9 mouse cellular contexts compared by ENCODE assay signal in the genomic region with DNA sequence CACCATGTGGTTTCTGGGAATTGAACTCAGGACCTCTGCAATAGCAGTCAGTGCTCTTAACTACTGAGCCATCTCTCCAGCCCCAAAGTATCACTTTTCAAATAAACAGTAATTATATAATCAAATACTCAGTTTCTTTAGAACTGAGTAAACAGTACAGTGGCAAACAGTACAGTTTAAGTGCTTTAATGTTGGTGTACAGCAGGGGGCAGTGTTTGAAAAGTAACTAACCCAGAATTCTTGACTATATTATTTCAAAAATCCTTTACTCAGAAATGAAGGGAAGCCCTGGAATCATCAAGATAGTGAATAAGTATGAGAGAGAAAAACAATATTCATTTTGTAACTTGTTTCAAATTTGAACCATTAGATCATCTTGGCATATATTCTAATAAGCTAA. TPM values are rescaled to one million over a fixed set of nuclear protein-coding genes. Genes with fewer than 3 reads are reported as not detected.
A peak's percentile ranks its signal among the peaks of the same experiment; 100 is the strongest.
DNase-seq lines count a peak whose midpoint lies in the region; ATAC-seq and TF ChIP-seq lines count a peak whose summit lies in the region.
"Had no signal": no experiment of that assay in that cellular context is flagged by ENCODE, and none has a peak within 500 bp of the region (broad histone marks: within the 10 kb centered on the region; RNA-seq: fewer than 3 reads in every experiment).

No protein-coding gene starts in this region.

- DNase-seq in hindbrain, postnatal 0 days (ENCODE audit: low spot score): peak; percentile 71
- peak; percentile 26 for DNase-seq in thymus, adult 2 months
- no peak for DNase-seq in thymus, adult 18-20 months
- peak; percentile 52 for DNase-seq in brain, adult 2 months (ENCODE audit: low read depth, low spot score)
- peak; percentile 5 to 10 for DNase-seq in kidney, postnatal 4 days
- peak; percentile 38 for DNase-seq in right cerebral cortex, postnatal 14 days
- no peak for DNase-seq in ovary, adult 18-20 months (ENCODE audit: low spot score)

- no peak for ATAC-seq in hindbrain, postnatal 0 days
- ATAC-seq in hindbrain, embryonic 12.5 days (ENCODE audit: low FRiP score): no peak

- H3K27me3 ChIP-seq in hindbrain, postnatal 0 days (ENCODE audit: insufficient read depth, low read length): no peaks in the 10 kb centered on the region
- no peaks in the 10 kb centered on the region for H3K27me3 ChIP-seq in hindbrain, embryonic 12.5 days
- H3K27me3 ChIP-seq in thymus, adult 2 months (ENCODE audit: control insufficient read depth, insufficient read depth, low read length): no peaks in the 10 kb centered on the region
- H3K27me3 ChIP-seq: heart, embryonic 15.5 days had no signal

- H3K9ac ChIP-seq in hindbrain, postnatal 0 days (replicated peaks; ENCODE audit: low read length): no peak overlapping the region
- no peak overlapping the region for H3K9ac ChIP-seq in hindbrain, embryonic 12.5 days
- H3K9ac ChIP-seq: heart, embryonic 15.5 days had no signal

- no peaks in the 10 kb centered on the region for H3K36me3 ChIP-seq in hindbrain, postnatal 0 days (ENCODE audit: insufficient read depth, low read length)
- H3K36me3 ChIP-seq in hindbrain, embryonic 12.5 days: no peaks in the 10 kb centered on the region
- no peaks in the 10 kb centered on the region for H3K36me3 ChIP-seq in thymus, adult 2 months (ENCODE audit: control insufficient read depth, insufficient read depth, low read length)
- H3K36me3 ChIP-seq: heart, embryonic 15.5 days had no signal

- H3K27ac ChIP-seq in hindbrain, postnatal 0 days: no peak overlapping the region
- H3K27ac ChIP-seq in hindbrain, embryonic 12.5 days: no peak overlapping the region
- H3K27ac ChIP-seq in thymus, adult 2 months (ENCODE audit: control insufficient read depth, insufficient read depth, low read length): no peak overlapping the region
- H3K27ac ChIP-seq: heart, embryonic 15.5 days had no signal

- TF ChIP-seq POLR2A in thymus, adult 2 months (IDR thresholded peaks at IDR 0.05; ENCODE audit: control insufficient read depth, extremely low read depth, insufficient read depth, low read length, poor library complexity): no peak

- no peak overlapping the region for H3K4me3 ChIP-seq in hindbrain, postnatal 0 days (ENCODE audit: low read length)
- H3K4me3 ChIP-seq in hindbrain, embryonic 12.5 days: no peak overlapping the region
- H3K4me3 ChIP-seq in thymus, adult 2 months (ENCODE audit: control insufficient read depth, insufficient read depth, low read length): no peak overlapping the region
- H3K4me3 ChIP-seq: heart, embryonic 15.5 days had no signal

- TF ChIP-seq CTCF in hindbrain, postnatal 0 days (IDR thresholded peaks at IDR 0.05; ENCODE audit: low read depth): peak; percentile 62
- no peak for TF ChIP-seq CTCF in thymus, adult 2 months (IDR thresholded peaks at IDR 0.05; ENCODE audit: borderline replicate concordance, control insufficient read depth, extremely low read depth, insufficient read depth, low read length, poor library complexity)

- no peaks in the 10 kb centered on the region for H3K9me3 ChIP-seq in hindbrain, postnatal 0 days (ENCODE audit: low read length)
- H3K9me3 ChIP-seq in hindbrain, embryonic 12.5 days (replicated peaks): no peaks in the 10 kb centered on the region
- H3K9me3 ChIP-seq: heart, embryonic 15.5 days had no signal

- H3K4me1 ChIP-seq in hindbrain, postnatal 0 days (ENCODE audit: insufficient read depth, low read length): no peaks in the 10 kb centered on the region
- H3K4me1 ChIP-seq in hindbrain, embryonic 12.5 days: no peaks in the 10 kb centered on the region
- no peaks in the 10 kb centered on the region for H3K4me1 ChIP-seq in thymus, adult 2 months (replicated peaks; ENCODE audit: control insufficient read depth, insufficient read depth, low read length)
- H3K4me1 ChIP-seq: heart, embryonic 15.5 days had no signal

- no peak overlapping the region for H3K4me2 ChIP-seq in hindbrain, postnatal 0 days (ENCODE audit: low read depth, low read length)
- no peak overlapping the region for H3K4me2 ChIP-seq in hindbrain, embryonic 12.5 days (replicated peaks)
- H3K4me2 ChIP-seq: heart, embryonic 15.5 days had no signal

RNA-seq across cellular contexts. Expression of gene Spdya, which starts 9.8 kb away (rescaled TPM):
- 0.47 and 0.75 TPM in 2 replicates for total RNA-seq in hindbrain, postnatal 0 days (2014; rRNA removed)
- 2.4 and 2.8 TPM in 2 replicates for polyA plus RNA-seq in hindbrain, postnatal 0 days (2015; fragmentation: Nextera tagmentation; extraction: Ambion mirVana)
- 0.99 TPM in 2 replicates for polyA plus RNA-seq in hindbrain, embryonic 12.5 days (2016; fragmentation: Nextera tagmentation; extraction: Ambion mirVana)
- polyA plus RNA-seq in thymus, adult 2 months (2012; rRNA removed): not detected in 2 replicates

RNA-seq across cellular contexts. Expression of gene Ndc80, which starts 35.0 kb away (rescaled TPM):
- total RNA-seq in hindbrain, postnatal 0 days (2014; rRNA removed): 3.6 and 3.8 TPM in 2 replicates
- polyA plus RNA-seq in hindbrain, postnatal 0 days (2015; fragmentation: Nextera tagmentation; extraction: Ambion mirVana): 6.8 and 9.7 TPM in 2 replicates
- 32.2 and 33.3 TPM in 2 replicates for polyA plus RNA-seq in hindbrain, embryonic 12.5 days (2016; fragmentation: Nextera tagmentation; extraction: Ambion mirVana)
- 3.0 and 3.7 TPM in 2 replicates for polyA plus RNA-seq in thymus, adult 2 months (2012; rRNA removed)

RNA-seq across cellular contexts. Expression of gene Wdr43, which starts 54.1 kb away (rescaled TPM):
- total RNA-seq in hindbrain, postnatal 0 days (2014; rRNA removed): 19.4 and 80.8 TPM in 2 replicates
- 33.6 and 36.0 TPM in 2 replicates for polyA plus RNA-seq in hindbrain, postnatal 0 days (2015; fragmentation: Nextera tagmentation; extraction: Ambion mirVana)
- polyA plus RNA-seq in hindbrain, embryonic 12.5 days (2016; fragmentation: Nextera tagmentation; extraction: Ambion mirVana): 66.9 and 67.4 TPM in 2 replicates
- 16.1 and 20.5 TPM in 2 replicates for polyA plus RNA-seq in thymus, adult 2 months (2012; rRNA removed)

Comparison
In these comparisons a context has a peak if more than half of its experiments do, and no peak if none do; other contexts are left out.
1. DNase-seq: peak in hindbrain, postnatal 0 days (single experiment), thymus, adult 2 months (single experiment), brain, adult 2 months (single experiment), kidney, postnatal 4 days (2 of 2) and right cerebral cortex, postnatal 14 days (single experiment); none in thymus, adult 18-20 months (0 of 2) and ovary, adult 18-20 months (single experiment).